Mouse (Mus musculus) granulocyte monocyte progenitor cell, adult 5-6 weeks (primary cell): ENCODE results near the gene Tfip11. TPM values are rescaled to one million over a fixed set of nuclear protein-coding genes. Genes with fewer than 3 reads are reported as not detected.

Source experiments
- ATAC-seq: replicated peaks from 2 replicates; pipeline ENCODE4 v1.8.0; 2016; ENCODE audit warnings: mild to moderate bottlenecking, moderate TSS enrichment, inconsistent platforms; ENCODE audit not compliant: poor library complexity, severe bottlenecking
- total RNA-seq, 2 experiments: library from RNA; stranded (forward) in 1 of 2; stranded (reverse) in 1 of 2; fragments of 200-712, 200-1000 nt in 1 of 2; fragments of >200 nt in 1 of 2; fragmentation: Nextera tagmentation in 1 of 2; gene quantifications; 2 replicates each; pipeline ENCODE4 v1.2.3; 2014 to 2017

Gene Tfip11
- total RNA-seq (2014; fragmentation: Nextera tagmentation) (20.1 and 32.4 TPM in 2 replicates), total RNA-seq (2017) (13.6 and 16.6 TPM in 2 replicates)

DNA sequence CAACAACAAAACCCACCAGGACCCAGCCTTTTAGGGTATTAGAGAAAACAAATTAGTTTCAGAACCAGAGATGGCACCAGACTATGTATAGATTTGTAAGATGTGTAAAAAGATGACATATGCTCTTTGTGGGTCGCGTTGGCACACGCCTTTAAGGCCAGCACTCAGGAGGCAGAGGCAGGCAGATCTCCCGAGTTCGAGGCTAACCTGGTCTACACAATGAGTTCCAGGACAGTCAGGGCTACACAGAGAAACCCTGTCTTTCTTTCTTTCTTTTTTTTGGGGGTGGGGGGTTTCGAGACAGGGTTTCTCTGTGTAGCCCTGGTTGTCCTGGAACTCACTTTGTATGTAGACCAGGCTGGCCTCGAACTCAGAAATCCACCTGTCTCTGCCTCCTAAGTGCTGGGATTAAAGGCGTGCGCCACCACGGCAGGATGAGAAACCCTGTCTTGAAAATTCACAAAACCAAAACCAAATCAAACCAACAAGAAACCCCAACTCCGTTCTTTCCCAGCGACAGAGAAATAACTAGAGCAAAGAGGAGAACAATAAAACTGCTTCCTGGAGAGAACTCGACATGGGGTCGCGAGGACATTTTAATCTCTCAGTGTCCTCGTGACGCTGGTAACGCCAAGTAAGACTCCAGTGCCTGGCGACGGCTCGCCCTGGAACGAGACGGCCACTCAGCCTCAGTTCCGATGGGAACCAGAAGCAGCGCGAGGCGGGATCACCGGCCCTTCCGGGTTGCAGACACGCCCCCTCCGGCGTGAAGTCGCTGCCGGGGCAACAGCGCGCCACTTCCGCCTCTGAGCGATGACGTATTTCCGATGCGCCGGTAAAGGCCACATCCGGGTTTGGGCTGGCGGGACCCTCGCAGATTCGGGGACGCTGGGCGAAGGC lies at the start of gene Tfip11:
Tfip11 (plus strand) TSS at position 813 of the 900 bp plus-strand sequence.
- ATAC-seq, result peak; percentile 75

DNA sequence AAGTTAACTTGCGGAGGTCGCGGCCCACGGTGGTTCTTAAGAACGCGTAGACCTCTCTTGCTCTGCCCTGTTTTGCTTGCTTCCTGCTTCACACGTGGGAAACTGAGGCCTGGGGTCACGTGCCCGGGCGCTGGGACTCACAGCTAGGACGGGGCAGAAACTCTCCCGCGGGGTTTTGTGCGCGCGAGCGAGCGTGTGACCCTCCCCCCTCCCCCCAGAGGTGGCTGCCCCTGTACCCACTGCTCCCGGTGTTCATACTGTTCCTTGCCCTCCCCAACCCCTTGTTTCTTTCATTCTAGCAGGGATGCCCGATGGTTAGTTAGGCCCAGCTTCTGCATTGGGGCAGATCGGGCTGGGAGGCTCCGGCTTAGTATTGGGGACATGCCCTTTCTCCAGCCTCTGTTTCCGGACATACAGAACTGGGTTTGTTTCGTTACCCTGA lies 49.2 kb upstream of the Tfip11 start:
- ATAC-seq, result no peak

DNA sequence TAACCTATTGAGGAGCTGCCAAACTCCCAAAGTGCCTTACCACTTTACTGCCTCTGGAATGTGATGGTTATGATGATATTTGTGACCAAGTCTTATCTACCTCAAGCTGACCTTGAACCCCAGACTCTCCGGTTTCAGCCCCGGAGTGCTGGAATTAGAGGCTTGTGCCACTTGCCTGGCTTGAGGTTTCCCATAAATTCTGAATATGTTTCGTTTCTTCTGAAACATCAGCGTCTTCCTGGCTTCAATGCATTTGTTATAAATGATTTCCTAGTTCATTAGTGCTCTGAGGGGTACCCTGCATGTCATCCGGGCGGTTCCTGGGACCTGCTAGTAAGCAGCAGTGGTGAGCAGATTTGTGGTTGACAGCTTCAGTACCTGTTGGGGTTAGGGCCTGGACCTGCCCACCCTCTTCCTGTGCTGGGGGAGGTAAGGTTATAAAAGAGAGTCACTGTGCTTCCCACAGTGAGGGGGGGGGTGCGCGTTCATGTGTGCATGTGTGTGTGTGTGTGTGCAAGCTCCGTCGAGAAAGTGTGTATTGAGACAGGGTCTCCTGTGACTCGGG lies 48.2 kb upstream of the Tfip11 start:
- no peak for ATAC-seq

DNA sequence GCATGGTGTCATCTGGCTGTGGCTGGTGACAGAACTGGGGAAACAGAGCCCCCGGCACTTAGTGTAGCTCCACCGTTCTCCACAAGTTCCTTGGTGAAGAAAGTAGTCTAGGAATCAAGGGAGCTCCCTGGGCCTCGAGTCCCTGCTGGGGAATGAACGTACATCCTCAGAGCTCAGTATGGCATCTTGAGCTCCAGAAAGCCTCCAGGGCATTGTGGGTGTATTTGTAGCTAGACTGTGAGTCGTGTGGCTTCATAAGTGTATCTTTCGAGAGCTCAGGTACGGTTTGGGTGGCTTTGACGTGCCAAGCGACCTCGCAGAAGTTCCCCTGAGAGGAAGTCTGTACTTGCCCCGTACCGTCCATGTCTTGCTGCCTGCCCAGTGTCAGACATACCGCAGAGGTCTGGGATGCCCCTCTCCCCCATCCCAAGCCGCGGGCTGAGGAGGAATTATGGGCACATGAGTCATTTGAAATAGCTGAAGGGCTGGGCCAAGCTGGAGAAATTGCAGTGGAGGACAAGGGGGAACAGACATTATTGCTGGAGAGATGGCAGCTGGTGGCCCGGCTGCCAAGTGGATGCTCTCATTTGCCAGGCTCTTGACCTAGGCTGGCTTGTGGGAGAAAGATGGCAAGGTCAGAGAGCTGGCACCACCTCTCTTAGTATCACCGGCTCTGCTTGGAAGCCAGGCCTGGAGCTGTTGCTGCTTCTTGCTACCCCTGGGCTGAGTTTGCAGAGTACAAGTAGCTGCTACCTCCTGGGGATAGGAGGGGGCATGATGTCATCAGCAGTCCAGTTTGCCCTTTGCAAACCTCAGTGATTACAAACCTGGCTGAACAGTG lies 46.8 kb upstream of the Tfip11 start:
- ATAC-seq, result no peak

DNA sequence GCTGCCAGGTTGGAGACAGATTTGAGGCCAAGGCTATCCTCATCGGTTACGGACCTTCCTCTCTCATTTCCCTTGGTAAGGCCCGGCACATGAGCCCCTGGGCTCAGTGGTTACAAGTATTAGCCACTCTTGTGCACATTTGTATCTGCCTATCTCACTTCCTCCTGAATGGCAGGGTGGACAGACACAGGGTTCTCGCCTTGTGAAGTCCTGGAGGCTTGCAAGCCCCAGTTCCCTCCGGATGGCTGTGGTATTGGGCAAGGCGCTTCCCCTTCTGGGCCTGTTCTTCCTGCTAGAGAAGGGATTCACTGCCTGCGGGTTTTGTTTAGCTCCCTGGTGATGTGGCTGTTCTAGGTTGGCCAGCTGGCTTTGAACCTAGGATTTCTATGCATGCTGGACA lies 46.0 kb upstream of the Tfip11 start:
- ATAC-seq, result peak; percentile 50

DNA sequence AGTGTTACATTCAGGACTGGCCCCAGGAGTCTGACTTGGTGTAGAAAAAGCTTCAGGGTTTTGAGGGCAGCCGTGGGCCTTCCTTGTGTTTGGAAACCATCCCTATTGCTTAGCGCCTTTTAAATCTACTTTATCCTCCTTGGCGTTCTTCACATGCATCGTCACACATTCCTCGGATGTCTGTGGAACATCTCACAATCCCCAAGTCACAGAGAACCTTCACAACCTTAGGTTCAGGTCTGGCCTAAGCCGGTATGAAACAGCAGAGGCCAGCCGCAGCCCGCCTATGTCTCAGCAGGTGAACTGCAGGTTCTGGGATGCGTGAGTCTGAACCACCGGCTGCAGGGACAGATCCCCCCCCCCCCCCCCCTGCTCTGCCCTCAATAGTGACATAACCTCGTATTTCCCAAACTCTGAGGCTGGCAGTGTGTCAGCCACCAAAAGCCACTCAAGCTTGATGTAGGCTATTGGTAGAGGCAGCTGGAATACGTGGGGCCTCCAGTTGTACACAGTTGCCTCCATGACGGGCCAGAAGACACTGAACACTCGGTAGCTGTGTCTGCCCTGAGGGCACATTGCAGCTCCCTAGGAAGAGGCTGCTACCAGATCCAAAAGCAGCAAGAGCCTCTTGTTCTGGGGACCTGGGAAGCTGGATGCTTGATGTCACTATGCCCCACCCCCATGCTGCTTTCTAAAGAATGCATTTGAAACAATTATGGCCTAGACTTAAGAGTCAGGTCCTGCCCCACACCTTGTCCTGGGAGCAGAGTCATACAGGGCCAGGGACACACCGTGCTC lies 45.1 kb upstream of the Tfip11 start:
- no peak for ATAC-seq

DNA sequence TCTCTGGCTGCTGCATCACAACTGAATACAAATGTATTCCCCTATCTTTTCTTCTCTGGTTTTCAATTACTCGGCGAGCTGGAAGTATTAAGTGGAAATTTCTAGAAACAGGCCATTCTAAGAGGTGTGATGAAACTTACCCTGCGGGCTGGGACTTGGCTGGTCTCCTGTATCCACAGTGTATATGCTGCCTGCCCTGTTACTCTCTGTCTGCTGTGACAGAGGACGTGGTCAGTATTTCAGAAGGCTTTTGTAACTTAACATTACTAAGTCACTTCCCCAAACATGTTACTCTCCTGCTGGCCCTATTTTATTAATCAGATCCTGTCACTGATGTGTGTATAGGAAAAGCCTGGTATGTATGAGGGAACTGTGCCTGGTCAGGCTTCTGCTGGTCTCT lies 44.5 kb upstream of the Tfip11 start:
- peak; percentile 46 for ATAC-seq

DNA sequence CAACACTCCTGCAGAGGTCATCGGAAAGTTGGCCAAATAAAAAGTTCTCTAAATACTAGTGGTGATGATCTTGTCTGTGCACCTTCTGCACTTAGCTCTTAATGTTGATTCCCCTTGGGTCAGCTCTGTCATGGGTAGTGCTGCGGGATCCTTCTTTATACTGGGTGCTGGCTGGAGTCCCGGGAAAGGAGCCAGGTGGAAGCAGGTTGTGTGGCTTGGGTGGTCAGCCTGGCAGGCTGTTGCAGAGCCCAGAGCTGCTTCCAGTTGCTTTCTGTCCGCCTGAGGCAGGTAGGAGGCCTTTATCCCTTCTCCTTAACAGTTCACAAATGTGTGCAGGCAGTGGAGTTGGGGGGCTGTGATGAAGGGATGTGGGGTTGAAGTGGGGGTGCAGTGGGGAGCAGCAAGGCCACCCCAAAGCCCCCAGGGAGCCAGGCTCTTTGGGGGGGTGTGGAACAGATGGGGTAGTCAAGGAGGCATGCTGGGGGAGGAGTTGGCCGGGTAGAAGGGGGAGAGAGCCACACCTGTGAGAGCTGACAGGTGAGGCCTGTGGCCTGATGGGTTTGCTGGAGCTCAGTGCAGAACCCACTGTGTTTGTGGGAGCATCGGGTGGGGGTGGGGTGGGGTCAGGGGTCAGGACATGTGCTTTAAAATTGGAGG lies 43.9 kb upstream of the Tfip11 start:
- ATAC-seq, result no peak

DNA sequence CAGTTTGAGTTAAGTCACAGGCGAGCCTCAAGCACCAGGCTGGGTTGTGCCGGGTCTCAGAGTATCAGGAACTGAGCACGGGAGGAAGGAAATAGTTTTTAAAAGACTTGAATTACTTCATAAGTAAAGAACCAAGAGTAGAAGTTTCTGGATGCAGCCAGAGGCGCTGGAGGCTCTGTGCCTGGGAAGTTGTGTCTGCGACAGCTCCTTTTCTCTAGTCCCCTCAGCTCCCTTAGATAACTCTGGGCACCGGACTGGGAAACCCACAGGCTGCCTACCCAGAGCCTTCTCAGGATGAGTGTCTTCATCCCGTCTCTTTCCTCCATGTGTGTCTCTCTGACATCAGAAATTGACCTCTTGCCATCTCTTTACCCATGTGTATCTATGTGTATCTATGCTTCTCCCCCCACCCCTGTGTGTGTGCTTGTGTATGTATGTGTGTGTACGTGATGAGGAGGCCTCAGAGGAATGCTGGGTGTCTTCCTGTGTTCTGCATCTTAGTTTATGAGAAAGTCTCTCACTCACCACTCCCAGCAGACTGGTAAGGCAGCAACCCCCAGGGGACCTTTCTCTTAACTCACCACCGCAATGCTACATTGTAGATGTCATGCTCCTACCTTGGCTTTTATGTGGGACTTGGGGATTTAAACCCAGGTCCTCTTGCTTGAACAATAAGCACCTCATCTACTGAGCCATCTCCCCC lies 43.2 kb upstream of the Tfip11 start:
- ATAC-seq, result no peak

DNA sequence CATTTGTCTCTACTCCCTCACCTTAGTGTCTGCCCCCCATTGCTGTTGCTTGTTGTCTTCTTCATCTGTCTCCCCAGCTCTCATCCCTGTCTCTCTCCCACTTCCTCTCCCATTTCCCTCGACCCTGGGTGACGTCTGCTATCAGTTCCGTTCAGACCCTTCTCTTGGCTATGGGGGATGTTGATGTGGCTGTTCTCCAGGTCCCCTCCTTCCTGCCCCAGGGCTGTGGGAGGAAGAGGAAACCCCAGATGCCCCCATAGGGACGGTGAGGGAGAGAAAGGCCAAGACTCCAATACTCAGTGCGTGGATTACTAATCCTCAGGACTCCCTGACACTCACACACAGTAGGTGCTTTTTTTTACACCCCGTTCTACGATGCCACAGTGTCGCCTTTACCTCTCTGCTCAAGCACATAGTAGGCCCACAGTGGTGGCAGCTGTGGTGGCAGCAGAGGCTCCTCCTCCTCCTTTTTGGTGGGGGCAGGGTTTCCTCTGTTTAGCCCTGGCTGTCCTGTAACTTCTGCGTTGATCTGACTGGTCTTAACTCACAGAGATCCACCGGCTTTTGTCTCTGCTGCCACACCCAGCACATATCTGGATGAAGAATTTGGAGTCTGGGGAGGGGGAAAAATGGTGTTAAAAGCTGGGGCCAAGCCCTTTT lies 42.5 kb upstream of the Tfip11 start:
- ATAC-seq, result peak; percentile 12

DNA sequence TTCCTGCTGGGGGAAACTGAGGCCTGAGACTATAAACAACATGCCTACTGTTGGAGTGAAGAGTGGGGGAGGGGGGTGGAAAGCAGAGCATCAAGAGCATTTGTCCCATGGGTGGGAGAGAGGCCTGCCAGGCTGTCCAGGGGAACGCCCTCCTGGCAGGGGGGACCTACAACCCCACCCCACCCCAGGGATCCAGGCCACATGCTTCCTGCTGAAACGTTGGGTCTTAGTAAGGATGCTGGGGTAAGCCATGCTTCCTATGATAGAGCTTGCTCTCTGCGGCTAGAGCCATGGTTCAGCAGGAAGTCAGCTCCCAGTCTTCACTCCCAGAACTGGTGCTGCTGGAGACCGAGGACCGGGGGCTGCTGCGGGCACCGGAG lies 42.0 kb upstream of the Tfip11 start:
- no peak for ATAC-seq

DNA sequence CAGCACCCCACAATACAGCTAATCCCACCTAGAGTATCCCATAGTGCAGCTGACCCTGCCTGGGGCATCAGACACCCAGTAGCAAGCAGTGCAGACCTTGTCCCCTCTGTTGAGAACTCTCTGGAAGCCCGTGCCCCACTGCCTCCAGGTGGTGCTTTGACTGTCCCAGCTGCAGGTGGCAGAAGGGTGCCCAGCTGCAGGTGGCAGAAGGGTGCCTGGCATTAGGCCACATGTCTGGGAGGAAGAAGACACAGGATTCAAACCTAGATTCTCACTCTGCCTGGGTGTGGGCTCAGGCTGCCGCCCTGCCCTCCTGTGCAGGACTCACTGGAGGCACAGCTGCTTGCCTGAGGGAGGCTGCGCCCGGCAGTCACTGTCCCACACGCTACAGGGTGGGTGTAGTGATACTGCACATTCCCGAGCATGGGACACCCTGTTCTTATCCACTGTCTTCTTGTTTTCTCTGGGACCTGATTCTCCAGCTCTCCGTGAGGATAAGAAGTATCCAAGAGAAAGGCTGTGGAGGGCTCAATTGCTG lies 40.5 kb upstream of the Tfip11 start:
- no peak for ATAC-seq

DNA sequence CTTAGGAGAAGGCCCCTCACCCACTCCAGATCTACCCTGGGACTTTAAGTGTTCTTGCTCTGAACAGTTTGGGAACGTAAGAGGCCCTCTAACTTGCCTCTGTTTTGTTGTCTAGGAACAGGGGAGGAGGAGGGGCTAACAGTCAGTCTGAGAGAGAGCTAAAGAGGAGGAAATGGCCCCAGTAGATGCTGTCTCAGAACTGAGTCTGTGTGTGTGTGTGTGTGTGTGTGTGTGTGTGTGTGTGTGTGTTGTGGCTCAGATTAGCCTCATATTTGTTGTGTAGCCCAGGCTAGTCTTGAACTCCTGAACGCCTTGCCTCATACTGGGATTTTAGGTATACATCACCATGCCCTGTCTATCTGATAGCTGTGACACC lies 39.6 kb upstream of the Tfip11 start:
- ATAC-seq, result no peak

DNA sequence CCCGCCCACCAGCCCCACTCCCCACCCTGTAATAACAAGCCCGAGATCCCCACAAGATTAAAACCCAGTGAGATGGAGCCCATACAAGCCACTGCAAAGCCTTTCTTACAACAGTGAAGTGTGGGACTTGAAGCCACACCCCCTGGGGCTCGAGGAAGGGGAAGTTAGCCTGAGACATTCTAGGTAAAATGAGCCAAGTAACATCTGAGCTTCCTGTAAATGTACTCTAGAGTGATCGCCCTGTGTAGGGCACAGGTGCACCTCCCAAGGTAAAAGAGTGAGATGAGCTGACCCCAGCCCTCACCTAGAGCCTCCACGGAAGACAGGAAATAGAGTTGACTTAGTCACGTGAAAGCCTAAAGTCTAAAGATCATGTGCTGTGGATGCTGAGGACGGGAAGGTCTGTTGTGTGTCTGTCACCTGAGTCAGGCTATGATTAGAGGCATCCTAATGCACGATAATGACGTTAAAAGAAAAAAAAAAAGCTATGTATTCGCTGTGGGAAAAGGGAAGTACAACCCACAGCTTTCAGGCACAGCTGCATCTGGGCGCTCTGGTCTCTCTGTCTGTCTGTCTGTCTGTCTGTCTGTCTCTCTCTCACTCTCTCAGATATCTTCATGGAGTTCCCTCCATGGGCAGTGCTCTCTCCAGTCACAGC lies 39.0 kb upstream of the Tfip11 start:
- ATAC-seq, result peak; percentile 63

DNA sequence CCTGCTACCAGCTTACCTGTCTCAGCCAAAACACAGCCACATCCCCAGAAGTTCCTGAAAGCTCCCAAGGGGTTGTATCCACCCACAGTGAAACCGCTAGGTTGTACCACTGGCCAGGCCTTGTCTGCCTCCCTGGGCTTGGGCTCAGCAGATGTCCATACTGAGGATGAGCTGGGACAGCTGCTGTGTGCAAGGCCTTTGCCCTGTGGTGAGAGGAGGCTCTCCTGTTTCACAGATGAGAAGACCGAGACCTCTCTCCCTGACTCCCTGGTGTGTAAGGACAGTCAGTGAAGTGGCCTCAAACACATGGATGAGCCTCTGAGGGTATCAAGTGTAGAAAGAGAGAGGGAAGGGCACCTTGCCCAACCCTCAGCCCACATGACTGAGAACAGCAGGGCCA lies 38.5 kb upstream of the Tfip11 start:
- no peak; the same call in 1 of the 2 replicates for ATAC-seq

DNA sequence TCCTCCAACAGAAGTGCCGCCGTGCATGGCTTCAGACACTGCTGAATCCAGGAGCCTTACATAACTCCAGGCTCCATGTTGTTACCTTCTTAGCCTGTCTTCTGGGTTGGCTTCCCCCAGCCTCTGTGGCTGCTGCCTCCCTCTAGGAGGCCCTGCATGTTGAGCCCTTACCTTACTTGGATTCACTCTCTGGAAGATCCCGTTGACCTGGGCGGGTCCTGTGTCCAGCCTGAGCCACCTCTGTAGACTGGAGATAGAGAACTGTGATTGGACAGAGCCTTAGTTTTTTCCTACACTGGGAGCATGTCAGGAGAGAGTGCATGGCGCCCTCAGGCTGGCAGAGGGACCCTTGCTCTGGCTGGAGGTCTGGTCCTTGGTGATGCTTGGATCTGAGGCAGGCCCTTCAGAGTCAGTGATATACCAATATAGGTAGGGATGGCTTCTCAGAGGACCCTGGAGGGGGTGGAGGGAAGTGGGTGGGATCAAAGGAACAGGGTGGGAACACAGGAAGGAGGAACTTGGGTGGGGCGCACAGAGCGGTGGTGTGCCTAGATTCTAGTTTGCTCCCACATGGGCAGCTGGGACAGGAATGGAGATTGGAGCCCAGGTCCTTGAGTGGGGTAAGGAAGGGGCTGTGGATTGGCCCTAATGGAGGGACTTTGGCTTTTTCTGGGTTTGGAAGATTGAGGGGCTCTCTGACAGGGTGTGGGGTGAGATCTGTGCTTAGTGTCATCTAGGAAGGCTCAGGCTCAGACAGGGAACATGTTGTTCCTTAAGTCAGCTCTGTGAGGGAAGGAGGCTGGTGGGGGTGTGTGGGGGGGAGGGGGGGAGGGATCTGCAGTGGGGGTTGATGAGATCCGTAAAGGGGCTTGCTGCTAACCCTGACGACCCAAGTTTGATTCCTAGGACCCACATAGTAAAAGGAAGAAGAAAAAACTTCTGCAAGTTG lies 37.7 kb upstream of the Tfip11 start:
- ATAC-seq, result no peak

DNA sequence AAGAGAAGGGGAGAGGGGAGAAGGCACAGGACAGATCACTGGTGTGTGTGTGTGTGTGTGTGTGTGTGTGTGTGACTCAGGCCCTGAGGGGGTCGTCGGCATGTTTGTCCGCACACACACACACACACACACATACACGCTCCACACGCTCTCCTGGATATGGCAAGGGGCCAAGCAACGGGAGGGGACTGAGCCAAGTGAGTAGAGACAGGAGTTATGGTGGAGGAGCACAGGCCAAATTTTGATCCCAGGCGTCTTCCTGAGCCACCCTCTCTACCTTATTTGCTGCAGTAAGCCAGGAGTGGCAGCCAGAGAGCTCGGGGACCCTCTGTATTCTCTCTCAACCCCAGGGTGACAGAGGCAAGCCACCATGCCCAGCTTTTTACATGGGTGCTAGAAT lies 36.9 kb upstream of the Tfip11 start:
- ATAC-seq, result no peak
